Mouse (Mus musculus): ENCODE data around the gene Cnst. TPM values are rescaled to one million over a fixed set of nuclear protein-coding genes. Genes with fewer than 3 reads are reported as not detected.
A peak's percentile ranks its signal among the peaks of the same experiment; 100 is the strongest.

The Cnst gene
- polyA plus RNA-seq, 1 experiment from 2014 or later, result 27.5 TPM

- Histone ChIP-seq H3K27me3 (ENCODE audit: control insufficient read depth, insufficient read depth, low read length) (no peaks in the 10 kb centered on the region), H3K36me3 (ENCODE audit: control insufficient read depth, insufficient read depth, low read length) (no peaks in the 10 kb centered on the region), H3K27ac (ENCODE audit: low read depth, low read length) (no peak overlapping the region), H3K4me2 (ENCODE audit: low read depth, low read length) (no peak overlapping the region), H3K4me1 (ENCODE audit: control insufficient read depth, insufficient read depth, low read length) (no peaks in the 10 kb centered on the region), H3K9ac (replicated peaks; ENCODE audit: low read depth, low read length) (no peak overlapping the region), H3K4me3 (ENCODE audit: low read depth, low read length) (no peak overlapping the region), H3K9me3 (ENCODE audit: control insufficient read depth, low read length) (no peaks in the 10 kb centered on the region)
- WGBS, result 34% methylated on average over 7 of the region's 7 CpGs
- peak; percentile 24; the same call in 1 of the 2 replicates for ATAC-seq (ENCODE audit: low read depth)
Observed at GRCm38 (mm10) chr1:179567558-179567957, 21.4 kb downstream of the Cnst start.

DNA sequence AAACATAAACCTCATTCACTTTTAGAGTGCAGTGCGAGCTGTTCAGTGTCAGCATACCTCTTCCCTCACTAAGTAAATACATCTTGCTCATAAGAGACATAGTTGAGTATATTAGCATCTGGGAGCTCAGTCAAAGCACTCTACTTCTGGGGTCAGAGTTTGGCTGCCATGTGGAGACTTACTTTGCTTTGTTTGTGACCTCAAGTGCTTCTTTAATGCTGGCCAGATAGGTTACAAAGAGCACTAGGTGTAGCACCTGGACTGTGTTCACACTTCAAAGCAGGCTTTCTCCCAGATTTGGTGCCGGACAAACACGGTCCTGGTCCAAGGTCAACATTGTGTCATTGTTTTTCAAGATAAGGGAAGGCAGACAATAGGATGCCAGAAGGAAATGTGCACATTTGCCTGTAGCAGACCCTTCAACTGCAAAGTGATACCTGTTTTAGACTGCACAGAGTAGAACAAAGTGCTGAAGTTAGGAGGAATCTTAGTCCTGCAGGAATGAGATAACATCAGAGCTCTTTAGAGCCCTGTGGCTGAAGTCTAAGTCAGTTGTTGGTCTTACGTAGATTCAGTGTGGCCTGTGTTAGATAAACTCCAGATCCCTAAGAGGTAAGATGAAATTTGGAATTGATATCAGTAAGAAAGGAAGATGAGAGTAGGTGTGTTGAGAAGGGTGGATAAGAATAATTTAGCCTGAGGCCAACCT lies 22.7 kb downstream of the Cnst start:
- Histone ChIP-seq H3K4me1 (ENCODE audit: control insufficient read depth, insufficient read depth, low read length) (no peaks in the 10 kb centered on the region), H3K27me3 (ENCODE audit: control insufficient read depth, insufficient read depth, low read length) (no peaks in the 10 kb centered on the region), H3K9ac (replicated peaks; ENCODE audit: low read depth, low read length) (no peak overlapping the region), H3K36me3 (ENCODE audit: control insufficient read depth, insufficient read depth, low read length) (no peaks in the 10 kb centered on the region), H3K4me2 (ENCODE audit: low read depth, low read length) (no peak overlapping the region), H3K4me3 (ENCODE audit: low read depth, low read length) (no peak overlapping the region), H3K9me3 (ENCODE audit: control insufficient read depth, low read length) (no peaks in the 10 kb centered on the region), H3K27ac (ENCODE audit: low read depth, low read length) (no peak overlapping the region)
- ATAC-seq (ENCODE audit: low read depth), result no peak
- 88% methylated on average over 4 of the region's 4 CpGs for WGBS

- H3K9ac ChIP-seq (replicated peaks; ENCODE audit: low read depth, low read length), result no peak overlapping the region
- H3K4me2 ChIP-seq (ENCODE audit: low read depth, low read length), result no peak overlapping the region
- H3K9me3 ChIP-seq (ENCODE audit: control insufficient read depth, low read length), result no peaks in the 10 kb centered on the region
- no peak overlapping the region for H3K27ac ChIP-seq (ENCODE audit: low read depth, low read length)
- no peak for ATAC-seq (ENCODE audit: low read depth)
- H3K27me3 ChIP-seq (ENCODE audit: control insufficient read depth, insufficient read depth, low read length), result no peaks in the 10 kb centered on the region
- no peaks in the 10 kb centered on the region for H3K4me1 ChIP-seq (ENCODE audit: control insufficient read depth, insufficient read depth, low read length)
- H3K36me3 ChIP-seq (ENCODE audit: control insufficient read depth, insufficient read depth, low read length), result no peaks in the 10 kb centered on the region
- 95% methylated on average over 1 of the region's 1 CpGs for WGBS
- no peak overlapping the region for H3K4me3 ChIP-seq (ENCODE audit: low read depth, low read length)
Observed at GRCm38 (mm10) chr1:179570482-179570881, 24.3 kb downstream of the Cnst start.

DNA sequence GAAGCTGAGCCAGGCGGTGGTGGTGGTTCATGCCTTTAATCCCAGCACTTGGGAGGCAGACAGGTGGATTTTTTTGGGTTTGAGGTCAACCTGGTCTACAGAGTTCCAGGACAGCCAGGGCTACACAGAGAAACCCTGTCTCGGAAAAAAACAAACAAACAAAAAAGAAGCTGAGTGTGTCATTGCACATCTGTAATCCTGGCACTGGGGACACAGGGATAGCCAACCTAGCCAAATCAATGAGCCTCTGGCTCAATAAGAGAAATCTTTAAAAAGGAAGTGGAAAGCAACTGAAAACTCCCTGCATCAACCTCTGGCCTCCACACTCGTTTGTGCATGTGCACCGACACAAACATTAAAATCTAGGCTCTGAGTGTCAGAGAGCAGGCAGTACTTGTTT lies 25.5 kb downstream of the Cnst start:
- Histone ChIP-seq H3K4me2 (ENCODE audit: low read depth, low read length) (no peak overlapping the region), H3K36me3 (ENCODE audit: control insufficient read depth, insufficient read depth, low read length) (no peaks in the 10 kb centered on the region), H3K27me3 (ENCODE audit: control insufficient read depth, insufficient read depth, low read length) (no peaks in the 10 kb centered on the region), H3K9me3 (ENCODE audit: control insufficient read depth, low read length) (no peaks in the 10 kb centered on the region), H3K4me1 (ENCODE audit: control insufficient read depth, insufficient read depth, low read length) (no peaks in the 10 kb centered on the region), H3K9ac (replicated peaks; ENCODE audit: low read depth, low read length) (no peak overlapping the region), H3K4me3 (ENCODE audit: low read depth, low read length) (no peak overlapping the region), H3K27ac (ENCODE audit: low read depth, low read length) (no peak overlapping the region)
- WGBS, result 91% methylated on average over 4 of the region's 4 CpGs
- no peak for ATAC-seq (ENCODE audit: low read depth)

DNA sequence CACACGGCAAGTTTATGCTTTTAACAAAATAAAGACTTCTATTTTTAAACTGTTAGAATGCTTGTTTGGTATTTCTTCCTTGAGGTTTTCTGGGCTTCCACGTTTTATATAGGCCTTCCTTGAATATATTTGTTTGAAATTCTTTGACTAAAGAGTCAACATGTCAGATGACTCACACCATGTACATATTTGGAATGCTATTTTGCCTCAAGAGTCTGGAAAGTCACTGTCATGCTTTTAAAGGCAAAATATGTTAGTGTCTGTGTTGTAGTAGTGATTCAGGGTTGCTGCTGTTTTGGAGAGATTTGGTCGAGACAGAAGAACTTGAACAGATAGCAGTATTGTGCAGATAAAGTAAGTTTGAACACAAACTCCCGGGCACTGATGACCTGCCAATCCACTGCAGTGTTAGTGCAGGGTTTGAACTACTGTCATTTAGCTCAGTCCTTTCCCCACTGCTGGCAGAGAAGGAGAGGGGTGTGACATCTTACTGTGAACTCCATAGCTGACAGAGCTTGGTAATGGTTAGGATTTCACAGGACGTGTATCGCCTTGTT lies 27.6 kb downstream of the Cnst start:
- Histone ChIP-seq H3K36me3 (ENCODE audit: control insufficient read depth, insufficient read depth, low read length) (no peaks in the 10 kb centered on the region), H3K4me1 (ENCODE audit: control insufficient read depth, insufficient read depth, low read length) (no peaks in the 10 kb centered on the region), H3K27ac (ENCODE audit: low read depth, low read length) (no peak overlapping the region), H3K9ac (replicated peaks; ENCODE audit: low read depth, low read length) (no peak overlapping the region), H3K4me3 (ENCODE audit: low read depth, low read length) (no peak overlapping the region), H3K4me2 (ENCODE audit: low read depth, low read length) (no peak overlapping the region), H3K27me3 (ENCODE audit: control insufficient read depth, insufficient read depth, low read length) (no peaks in the 10 kb centered on the region), H3K9me3 (ENCODE audit: control insufficient read depth, low read length) (no peaks in the 10 kb centered on the region)
- WGBS, result 87% methylated on average over 6 of the region's 6 CpGs
- ATAC-seq (ENCODE audit: low read depth), result no peak

- no peak overlapping the region for H3K4me2 ChIP-seq (ENCODE audit: low read depth, low read length)
- WGBS, result 76% methylated on average over 6 of the region's 6 CpGs
- H3K9ac ChIP-seq (replicated peaks; ENCODE audit: low read depth, low read length), result no peak overlapping the region
- no peak for ATAC-seq (ENCODE audit: low read depth)
- H3K4me3 ChIP-seq (ENCODE audit: low read depth, low read length), result no peak overlapping the region
- no peaks in the 10 kb centered on the region for H3K9me3 ChIP-seq (ENCODE audit: control insufficient read depth, low read length)
- peaks cover 7% of the 10 kb centered on the region; the same call in 1 of the 2 replicates for H3K36me3 ChIP-seq (ENCODE audit: control insufficient read depth, insufficient read depth, low read length)
- no peaks in the 10 kb centered on the region for H3K27me3 ChIP-seq (ENCODE audit: control insufficient read depth, insufficient read depth, low read length)
- H3K4me1 ChIP-seq (ENCODE audit: control insufficient read depth, insufficient read depth, low read length), result no peaks in the 10 kb centered on the region
- no peak overlapping the region for H3K27ac ChIP-seq (ENCODE audit: low read depth, low read length)
Observed at GRCm38 (mm10) chr1:179578625-179579024, 32.5 kb downstream of the Cnst start.

GRCm38 (mm10) chr1:179580200-179580599 lies 34.0 kb downstream of the Cnst start:
- Histone ChIP-seq H3K4me1 (ENCODE audit: control insufficient read depth, insufficient read depth, low read length) (no peaks in the 10 kb centered on the region), H3K27ac (ENCODE audit: low read depth, low read length) (no peak overlapping the region), H3K27me3 (ENCODE audit: control insufficient read depth, insufficient read depth, low read length) (no peaks in the 10 kb centered on the region), H3K4me2 (ENCODE audit: low read depth, low read length) (no peak overlapping the region), H3K9ac (replicated peaks; ENCODE audit: low read depth, low read length) (no peak overlapping the region), H3K4me3 (ENCODE audit: low read depth, low read length) (no peak overlapping the region), H3K36me3 (ENCODE audit: control insufficient read depth, insufficient read depth, low read length) (peaks cover 7% of the 10 kb centered on the region; the same call in 1 of the 2 replicates), H3K9me3 (ENCODE audit: control insufficient read depth, low read length) (no peaks in the 10 kb centered on the region)
- no peak for ATAC-seq (ENCODE audit: low read depth)
- 75% methylated on average over 8 of the region's 8 CpGs for WGBS

GRCm38 (mm10) chr1:179581422-179581821 lies 35.3 kb downstream of the Cnst start:
- no peak overlapping the region for H3K9ac ChIP-seq (replicated peaks; ENCODE audit: low read depth, low read length)
- WGBS, result 54% methylated on average over 10 of the region's 10 CpGs
- no peak overlapping the region for H3K4me3 ChIP-seq (ENCODE audit: low read depth, low read length)
- no peak overlapping the region for H3K4me2 ChIP-seq (ENCODE audit: low read depth, low read length)
- H3K9me3 ChIP-seq (ENCODE audit: control insufficient read depth, low read length), result no peaks in the 10 kb centered on the region
- H3K36me3 ChIP-seq (ENCODE audit: control insufficient read depth, insufficient read depth, low read length), result peaks cover 7% of the 10 kb centered on the region; the same call in 1 of the 2 replicates
- ATAC-seq (ENCODE audit: low read depth), result no peak
- H3K4me1 ChIP-seq (ENCODE audit: control insufficient read depth, insufficient read depth, low read length), result peaks cover 5% of the 10 kb centered on the region; the same call in 1 of the 2 replicates
- H3K27ac ChIP-seq (ENCODE audit: low read depth, low read length), result no peak overlapping the region
- no peaks in the 10 kb centered on the region for H3K27me3 ChIP-seq (ENCODE audit: control insufficient read depth, insufficient read depth, low read length)

- ATAC-seq (ENCODE audit: low read depth), result no peak
- Histone ChIP-seq H3K9ac (replicated peaks; ENCODE audit: low read depth, low read length) (no peak overlapping the region), H3K4me1 (ENCODE audit: control insufficient read depth, insufficient read depth, low read length) (peaks cover 9% of the 10 kb centered on the region; the same call in 1 of the 2 replicates), H3K27ac (ENCODE audit: low read depth, low read length) (no peak overlapping the region), H3K4me3 (ENCODE audit: low read depth, low read length) (no peak overlapping the region), H3K4me2 (ENCODE audit: low read depth, low read length) (no peak overlapping the region), H3K36me3 (ENCODE audit: control insufficient read depth, insufficient read depth, low read length) (peaks cover 7% of the 10 kb centered on the region; the same call in 1 of the 2 replicates), H3K27me3 (ENCODE audit: control insufficient read depth, insufficient read depth, low read length) (no peaks in the 10 kb centered on the region), H3K9me3 (ENCODE audit: control insufficient read depth, low read length) (no peaks in the 10 kb centered on the region)
- WGBS, result 40% methylated on average over 6 of the region's 6 CpGs
Observed at GRCm38 (mm10) chr1:179582021-179582433, 35.9 kb downstream of the Cnst start.

Measured in neural tube, embryonic 14.5 days (tissue).